ENCODE assay signal across 9 mouse cellular contexts in genomic region chr12:12178391-12178790, GRCm38 (mm10).
A peak's percentile ranks its signal among the peaks of the same experiment; 100 is the strongest.
DNase-seq lines count a peak whose midpoint lies in the region.
"Had no signal": no experiment of that assay in that cellular context is flagged by ENCODE, and none has a peak within 500 bp of the region (broad histone marks: within the 10 kb centered on the region; RNA-seq: fewer than 3 reads in every experiment).

No protein-coding gene starts in this region.

- peak; percentile 58 for DNase-seq in layer of hippocampus, adult 11-12 months (ENCODE audit: low spot score)
- DNase-seq in layer of hippocampus, adult 8-10 months (ENCODE audit: low spot score in 2 of 2) = no peak
- peak; percentile 60 for DNase-seq in right cerebral cortex, adult 18-20 months
- no peak for DNase-seq in right cerebral cortex, adult 2 months (ENCODE audit: low spot score in 2 of 2)
- DNase-seq in gastrocnemius, postnatal 14 days = peak; percentile 70
- DNase-seq in heart, postnatal 4 days = peak; percentile 21
- DNase-seq in natural killer cell, adult 2 months (ENCODE audit: low spot score in 2 of 2) = no peak
- DNase-seq: adrenal gland, postnatal 14 days; kidney, postnatal 25 days had no signal

- intact Hi-C loops in gastrocnemius, postnatal 14 days (cut with DNase I; ENCODE audit: low total_unique reads) = no loop called here

Comparison
In these comparisons a context has a peak if more than half of its experiments do, and no peak if none do; other contexts are left out.
1. DNase-seq: peak in layer of hippocampus, adult 11-12 months (single experiment), right cerebral cortex, adult 18-20 months (single experiment), gastrocnemius, postnatal 14 days (single experiment) and heart, postnatal 4 days (single experiment); none in layer of hippocampus, adult 8-10 months (0 of 2), right cerebral cortex, adult 2 months (0 of 2) and natural killer cell, adult 2 months (0 of 2).